Mouse (Mus musculus) spleen, adult 2 months (tissue): ENCODE data around the gene Mmp14. TPM values are rescaled to one million over a fixed set of nuclear protein-coding genes. Genes with fewer than 3 reads are reported as not detected.

Experiments
- DNase-seq, 2 experiments: peaks; one replicate each; pipeline versions ENCODE4 v3.0.0 to v3.0.0-alpha.2; 2012 to 2021; ENCODE audit warnings: low spot score in 2 of 2, low read depth in 1 of 2
- H3K27ac ChIP-seq: fragments of 200-500 bp; 2 replicates; pipeline ENCODE4 v1.5.1; 2012; ENCODE audit warnings: low read length, inconsistent platforms; ENCODE audit not compliant: insufficient read depth
- H3K27me3 ChIP-seq: fragments of 200-500 bp; 2 replicates; pipeline ENCODE4 v1.6.1; 2012; ENCODE audit warnings: mild to moderate bottlenecking, moderate library complexity, low read length, inconsistent platforms; ENCODE audit not compliant: control insufficient read depth, insufficient read depth
- H3K36me3 ChIP-seq: fragments of 200-500 bp; 2 replicates; pipeline ENCODE4 v1.6.1; 2012; ENCODE audit warnings: mild to moderate bottlenecking, low read length, inconsistent platforms; ENCODE audit not compliant: control insufficient read depth, insufficient read depth
- H3K4me1 ChIP-seq: fragments of 200-500 bp; 2 replicates; pipeline ENCODE4 v1.6.1; 2011; ENCODE audit warnings: inconsistent platforms; ENCODE audit not compliant: control insufficient read depth, insufficient read depth, insufficient read length
- H3K4me3 ChIP-seq: fragments of 200-500 bp; 2 replicates; pipeline ENCODE4 v1.5.1; 2011; ENCODE audit warnings: mild to moderate bottlenecking, inconsistent platforms; ENCODE audit not compliant: insufficient read depth, insufficient read length; ENCODE audit errors: extremely low read depth
- CTCF ChIP-seq: fragments of 200-500 bp; IDR thresholded peaks from 2 replicates; pipeline ENCODE4 v1.5.1; 2011; ENCODE audit warnings: mild to moderate bottlenecking, inconsistent platforms; ENCODE audit not compliant: insufficient read depth, insufficient read length, insufficient replicate concordance; ENCODE audit errors: extremely low read depth
- POLR2A ChIP-seq: fragments of 200-500 bp; IDR thresholded peaks from 2 replicates; pipeline ENCODE4 v1.6.1; 2011; ENCODE audit warnings: low read depth, low read length, inconsistent platforms
- WGBS: fragments of 180-500 bp; shearing (Covaris S2); methylation state at CpG from one replicate; pipeline ENCODE4 v1.1.7; 2018; 5-methylcytosine and 5-hydroxymethylcytosine counted together
- polyA plus RNA-seq: library from polyadenylated mRNA; depleted of rRNA; stranded (reverse); fragments of >200 nt; gene quantifications from 2 replicates; pipeline ENCODE4 v1.2.3, GENCODE M21; 2012

The Mmp14 gene
- polyA plus RNA-seq, 1 experiment = 42.0 TPM

GRCm38 (mm10) chr14:54413877-54414700 lies 17.3 kb upstream of the Mmp14 start:
- no peak for TF ChIP-seq CTCF
- no peak for TF ChIP-seq POLR2A
- Histone ChIP-seq H3K27ac (0 out of 2 replicates have a peak overlapping the region, but pooled peaks have one; percentile 2), H3K36me3 (no peaks in the 10 kb centered on the region), H3K27me3 (no peaks in the 10 kb centered on the region), H3K4me1 (peaks cover 10% of the 10 kb centered on the region; the same call in 1 of the 2 replicates), H3K4me3 (peak overlapping the region; percentile 10)
- WGBS = 24% methylated on average over 18 of the region's 18 CpGs
- no peak for DNase-seq

- no peak for DNase-seq
- H3K27me3 ChIP-seq = no peaks in the 10 kb centered on the region
- no peaks in the 10 kb centered on the region for H3K36me3 ChIP-seq
- no peak overlapping the region for H3K27ac ChIP-seq
- no peak for TF ChIP-seq CTCF
- no peak for TF ChIP-seq POLR2A
- H3K4me3 ChIP-seq = no peak overlapping the region
- peaks cover 7% of the 10 kb centered on the region; the same call in 1 of the 2 replicates for H3K4me1 ChIP-seq
- 81% methylated on average over 13 of the region's 13 CpGs for WGBS
Observed at GRCm38 (mm10) chr14:54415241-54416020, 16.0 kb upstream of the Mmp14 start.

- peaks cover 7% of the 10 kb centered on the region; the same call in 1 of the 2 replicates for H3K4me1 ChIP-seq
- TF ChIP-seq CTCF (no peak), POLR2A (no peak)
- no peak overlapping the region for H3K27ac ChIP-seq
- no peaks in the 10 kb centered on the region for H3K27me3 ChIP-seq
- H3K4me3 ChIP-seq = no peak overlapping the region
- no peak for DNase-seq
- 87% methylated on average over 5 of the region's 5 CpGs for WGBS
- no peaks in the 10 kb centered on the region for H3K36me3 ChIP-seq
Observed at GRCm38 (mm10) chr14:54416229-54416775, 15.1 kb upstream of the Mmp14 start.

- no peak overlapping the region for H3K4me3 ChIP-seq
Observed at GRCm38 (mm10) chr14:54416830-54417229, 14.6 kb upstream of the Mmp14 start.

GRCm38 (mm10) chr14:54417623-54418081 lies 13.8 kb upstream of the Mmp14 start, which contains the start of gene Slc7a7:
Slc7a7 (minus strand) TSS chr14:54417780.
- peak within 1 kb of the TSS; percentile 11; the same call in 1 of the 2 replicates for H3K4me3 ChIP-seq
- DNase-seq = no peak
- H3K36me3 ChIP-seq = no peaks in the 10 kb centered on the region
- peaks cover 4% of the 10 kb centered on the region; the same call in 1 of the 2 replicates for H3K4me1 ChIP-seq
- TF ChIP-seq CTCF = no peak
- no peak for TF ChIP-seq POLR2A
- H3K27me3 ChIP-seq = no peaks in the 10 kb centered on the region
- WGBS = 50% methylated on average over 19 of the region's 19 CpGs
- no peak within 1 kb of the TSS for H3K27ac ChIP-seq

More at GRCm38 (mm10) chr14:54416830-54417229, 14.6 kb upstream of the Mmp14 start:
- no peak for TF ChIP-seq POLR2A
- no peak for TF ChIP-seq CTCF
- peaks cover 7% of the 10 kb centered on the region; the same call in 1 of the 2 replicates for H3K4me1 ChIP-seq
- DNase-seq = no peak
- H3K36me3 ChIP-seq = no peaks in the 10 kb centered on the region
- H3K27me3 ChIP-seq = no peaks in the 10 kb centered on the region
- H3K27ac ChIP-seq = no peak overlapping the region
- WGBS = 88% methylated on average over 4 of the region's 4 CpGs

- 87% methylated on average over 2 of the region's 2 CpGs for WGBS
- H3K4me3 ChIP-seq = no peak overlapping the region
- DNase-seq = no peak
- no peaks in the 10 kb centered on the region for H3K36me3 ChIP-seq
- no peaks in the 10 kb centered on the region for H3K27me3 ChIP-seq
- H3K27ac ChIP-seq = no peak overlapping the region
- TF ChIP-seq CTCF = no peak
- no peak for TF ChIP-seq POLR2A
- peaks cover 4% of the 10 kb centered on the region for H3K4me1 ChIP-seq
Observed at GRCm38 (mm10) chr14:54421014-54421413, 10.4 kb upstream of the Mmp14 start.
